Mouse (Mus musculus) G1E (cell line): Measurements from ENCODE around the gene Mybpc3. TPM values are rescaled to one million over a fixed set of nuclear protein-coding genes. Genes with fewer than 3 reads are reported as not detected.
"Not testable (repeated sequence)": the region's sequence is repeated elsewhere in the genome, so short reads cannot be mapped to it uniquely, and the experiment has no call there.

Experiments used
- ATAC-seq: 2 replicates; pipeline ENCODE4 v1.8.0; 2016; ENCODE audit warnings: mild to moderate bottlenecking; ENCODE audit not compliant: insufficient number of reproducible peaks, poor library complexity, low FRiP score, severe bottlenecking; ENCODE audit errors: extremely low read depth
- DNase-seq: peaks from one replicate; pipeline ENCODE4 v3.0.0; 2012; ENCODE audit warnings: low spot score
- H3K27me3 ChIP-seq: 2 replicates; pipeline ENCODE4 v1.6.1; 2012; ENCODE audit warnings: mild to moderate bottlenecking, low read length, inconsistent platforms; ENCODE audit not compliant: insufficient read depth
- H3K36me3 ChIP-seq: replicated peaks from 2 replicates; pipeline ENCODE3; 2012; ENCODE audit warnings: mild to moderate bottlenecking, inconsistent platforms
- H3K4me1 ChIP-seq: 2 replicates; pipeline ENCODE4 v1.6.1; 2012; ENCODE audit warnings: low read depth, low read length, inconsistent platforms, mixed read lengths; ENCODE audit not compliant: insufficient read depth
- H3K4me3 ChIP-seq: 2 replicates; pipeline ENCODE4 v1.5.1; 2012; ENCODE audit warnings: low read depth, mild to moderate bottlenecking, inconsistent platforms, low read length, moderate library complexity, mixed read lengths
- H3K9me3 ChIP-seq: replicated peaks from 2 replicates; pipeline ENCODE4 v1.6.1; 2012; ENCODE audit warnings: inconsistent platforms
- CTCF ChIP-seq: IDR thresholded peaks from 2 replicates; pipeline ENCODE4 v1.5.1; 2012; ENCODE audit warnings: low read depth, low read length, inconsistent platforms, mixed read lengths
- GATA1 ChIP-seq: IDR thresholded peaks from 2 replicates; pipeline ENCODE4 v1.6.1; 2012; ENCODE audit warnings: borderline replicate concordance, low read length, inconsistent platforms, mixed read lengths
- GATA2 ChIP-seq: IDR thresholded peaks from 2 replicates; pipeline ENCODE4 v1.6.1; 2012; ENCODE audit warnings: low read depth, low read length, inconsistent platforms, borderline replicate concordance
- POLR2AphosphoS5 ChIP-seq: IDR thresholded peaks from 2 replicates; pipeline ENCODE4 v1.6.1; 2012; ENCODE audit warnings: low read depth, low read length, inconsistent platforms; ENCODE audit not compliant: insufficient replicate concordance
- TAL1 ChIP-seq: conservative IDR thresholded peaks from 2 replicates; pipeline ENCODE4 v1.6.1; 2012; ENCODE audit warnings: low read depth, low read length, inconsistent platforms, mixed read lengths
- polyA plus RNA-seq: library from polyadenylated mRNA; stranded (reverse); fragments of >175 nt; gene quantifications from 2 replicates; pipeline ENCODE4 v1.2.3, GENCODE M21; 2012
- total RNA-seq, 2 experiments: library from RNA; stranded (forward) in 1 of 2; stranded (reverse) in 1 of 2; fragments of 200-1000 nt in 1 of 2; fragments of >200 nt in 1 of 2; fragmentation: Nextera tagmentation in 1 of 2; gene quantifications; 2 replicates each; pipeline ENCODE4 v1.2.3; 2014 to 2017

Gene Mybpc3
- total and polyA plus RNA-seq, 3 experiments: not detected

DNA sequence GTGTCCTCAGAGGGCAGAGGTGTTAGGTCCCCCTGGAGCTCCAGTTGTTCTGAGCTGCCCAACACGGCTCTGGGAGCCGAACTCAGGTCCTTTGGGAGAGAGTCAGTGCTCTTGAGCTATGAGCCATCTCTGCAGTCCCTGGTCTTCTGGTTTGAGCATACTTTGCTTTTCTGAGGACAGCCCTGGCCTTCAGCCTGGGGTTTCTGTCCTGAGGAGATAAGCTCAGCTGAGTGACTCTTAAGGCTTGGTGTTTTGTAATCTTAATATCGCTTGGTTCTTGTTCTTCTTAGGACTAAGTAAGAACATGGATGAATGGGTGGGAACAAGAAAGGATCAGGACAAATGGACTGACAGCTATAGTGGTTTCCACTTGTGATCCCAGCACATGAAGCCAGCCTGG, 9.8 kb upstream of the Mybpc3 start:
- H3K27me3 ChIP-seq: no peaks in the 10 kb centered on the region
- ATAC-seq (peak; percentile 50), DNase-seq (no peak)
- H3K36me3 ChIP-seq: peaks cover 93% of the 10 kb centered on the region
- H3K4me3 ChIP-seq: no peak overlapping the region
- H3K4me1 ChIP-seq: peaks cover 67% of the 10 kb centered on the region
- TF ChIP-seq GATA1 (no peak), CTCF (no peak), GATA2 (no peak), POLR2AphosphoS5 (no peak), TAL1 (peak; percentile 33)
- H3K9me3 ChIP-seq: no peaks in the 10 kb centered on the region

DNA sequence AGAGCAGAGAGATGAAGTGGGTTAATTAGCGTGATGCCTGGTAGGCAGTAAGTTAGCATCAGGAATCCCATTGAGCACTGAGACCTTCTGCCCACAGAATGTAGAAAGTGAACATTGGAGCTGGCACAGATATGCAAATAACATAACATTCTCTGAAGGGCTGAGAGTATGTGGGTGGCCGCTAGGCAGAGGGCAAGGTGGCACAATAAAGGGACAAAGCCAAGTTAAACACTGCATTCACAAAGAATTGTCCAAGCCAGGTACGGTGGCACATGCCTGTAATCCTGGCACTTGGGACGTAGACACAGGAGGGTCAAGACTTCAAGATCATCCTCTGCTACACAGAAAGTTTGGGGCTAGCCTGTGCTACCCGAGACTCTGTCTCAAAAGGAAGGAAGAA, 8.7 kb upstream of the Mybpc3 start:
- Histone ChIP-seq H3K36me3 (peaks cover 93% of the 10 kb centered on the region), H3K27me3 (no peaks in the 10 kb centered on the region), H3K4me3 (no peak overlapping the region), H3K9me3 (no peaks in the 10 kb centered on the region), H3K4me1 (peaks cover 72% of the 10 kb centered on the region)
- ATAC-seq (no peak), DNase-seq (no peak)
- TF ChIP-seq POLR2AphosphoS5 (no peak), GATA2 (no peak), CTCF (no peak), GATA1 (no peak), TAL1 (no peak)

DNA sequence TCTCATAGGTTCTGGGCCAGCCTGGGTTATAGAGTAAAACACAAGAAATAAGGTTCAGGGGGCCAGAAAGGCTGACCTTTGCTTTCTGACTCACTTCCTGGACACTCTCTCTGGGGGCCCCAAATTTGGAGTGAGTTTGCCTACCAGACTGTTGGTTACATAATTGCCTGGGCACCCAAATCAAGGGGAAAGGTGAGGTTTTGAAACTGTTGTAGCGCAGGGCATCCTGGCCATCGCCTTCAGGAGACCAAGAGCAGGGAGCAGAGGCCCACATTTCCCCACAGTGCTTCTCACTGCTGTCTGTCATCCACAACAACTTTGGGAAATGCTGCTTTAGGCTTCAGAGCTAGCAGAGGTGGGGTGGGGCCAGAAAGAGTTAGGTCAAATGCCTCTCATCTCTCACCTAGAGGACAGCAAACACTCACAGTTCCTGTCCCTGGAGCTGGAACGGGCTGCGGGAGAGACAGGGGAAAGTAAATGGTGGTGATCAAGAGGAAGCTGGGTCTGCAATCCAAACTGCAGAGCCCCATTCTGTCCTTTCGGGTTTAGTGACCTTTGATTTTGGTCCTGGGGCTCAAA, 8.0 kb upstream of the Mybpc3 start:
- Histone ChIP-seq H3K9me3 (no peaks in the 10 kb centered on the region), H3K27me3 (no peaks in the 10 kb centered on the region), H3K36me3 (peaks cover 95% of the 10 kb centered on the region), H3K4me1 (peaks cover 73% of the 10 kb centered on the region), H3K4me3 (no peak overlapping the region)
- TF ChIP-seq TAL1 (no peak), GATA1 (no peak), CTCF (no peak), GATA2 (no peak), POLR2AphosphoS5 (no peak)
- ATAC-seq: no peak
- no peak for DNase-seq

DNA sequence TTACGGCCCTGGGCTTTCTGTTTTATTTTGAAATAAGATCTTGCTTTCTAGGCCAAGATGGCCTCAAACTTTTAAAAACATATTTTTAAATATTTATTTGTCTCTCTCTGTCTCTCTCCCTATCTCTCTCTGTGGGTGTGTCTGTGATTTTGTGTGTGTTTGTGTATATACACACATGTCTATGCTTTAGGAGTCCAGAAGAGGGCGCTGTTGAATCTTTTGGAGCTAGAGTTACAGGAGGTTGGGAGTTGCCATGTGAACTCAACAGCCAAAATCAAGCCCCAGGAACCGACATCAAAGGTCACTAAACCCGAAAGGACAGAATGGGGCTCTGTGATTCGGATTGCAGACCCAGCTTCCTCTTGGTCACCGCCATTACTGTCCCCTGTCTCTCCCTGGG, 7.5 kb upstream of the Mybpc3 start:
- Histone ChIP-seq H3K27me3 (no peaks in the 10 kb centered on the region), H3K36me3 (peaks cover 95% of the 10 kb centered on the region), H3K4me3 (no peak overlapping the region), H3K9me3 (no peaks in the 10 kb centered on the region), H3K4me1 (peaks cover 71% of the 10 kb centered on the region)
- TF ChIP-seq TAL1 (no peak), GATA1 (no peak), POLR2AphosphoS5 (no peak), GATA2 (no peak), CTCF (no peak)
- no peak for ATAC-seq
- DNase-seq: no peak

DNA sequence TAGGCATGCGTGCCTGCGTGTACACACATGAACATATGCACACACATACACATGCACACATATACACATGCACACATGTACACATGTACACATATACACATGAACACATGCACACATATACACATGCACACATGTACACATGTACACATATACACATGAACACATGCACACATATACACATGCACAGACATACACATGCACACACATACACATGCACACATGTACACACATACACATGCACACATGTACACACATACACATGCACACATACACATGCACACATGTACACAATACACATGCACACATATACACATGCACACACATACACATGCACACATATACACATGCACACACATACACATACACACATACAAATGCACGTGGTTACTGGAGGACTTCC, 6.1 kb upstream of the Mybpc3 start:
- not testable (repeated sequence) for H3K27me3 ChIP-seq, H3K4me3 ChIP-seq, DNase-seq, H3K9me3 ChIP-seq, ATAC-seq
- Histone ChIP-seq H3K4me1 (peaks cover 61% of the 10 kb centered on the region), H3K36me3 (peaks cover 96% of the 10 kb centered on the region)

DNA sequence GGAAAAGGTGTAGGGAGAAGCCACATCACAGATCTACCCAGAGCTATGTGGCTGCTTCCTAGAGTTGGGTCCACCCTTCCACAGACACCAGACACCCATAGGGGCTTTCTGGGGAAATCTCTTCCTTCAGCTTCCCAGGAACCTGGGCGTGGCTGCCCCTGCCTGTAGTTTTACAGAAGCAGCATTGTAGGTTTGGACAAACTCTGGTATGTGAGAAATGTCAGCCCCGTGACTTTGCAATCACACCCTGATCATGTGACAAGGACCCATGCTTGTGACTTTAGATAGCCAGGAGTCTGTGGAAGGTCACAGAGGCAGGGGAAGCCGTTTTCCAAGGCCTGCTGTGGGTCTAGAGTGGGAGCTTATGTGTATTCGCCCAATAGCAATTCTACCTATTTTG, 5.5 kb upstream of the Mybpc3 start:
- DNase-seq (no peak), ATAC-seq (peak; percentile 58)

DNA sequence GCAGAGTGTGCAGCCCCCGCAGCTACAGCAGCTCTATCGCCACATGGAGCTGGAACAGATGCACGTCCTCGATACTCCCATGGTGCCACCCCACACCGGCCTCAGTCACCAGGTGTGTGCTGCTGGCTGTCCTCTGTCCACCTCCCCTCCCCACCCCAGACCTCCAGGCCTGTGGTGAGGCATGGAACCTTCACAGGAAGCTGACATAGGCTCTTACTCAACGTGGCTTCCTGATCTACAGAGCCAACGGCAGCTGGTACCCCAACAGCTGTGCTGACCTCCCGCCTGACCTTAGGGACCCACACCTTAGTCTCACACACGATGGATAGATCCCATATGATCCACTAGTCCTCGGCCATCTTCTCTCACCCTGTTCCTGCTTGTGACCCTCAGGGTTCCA, 4.6 kb upstream of the Mybpc3 start:
- peaks cover 93% of the 10 kb centered on the region for H3K36me3 ChIP-seq
- H3K4me1 ChIP-seq: peaks cover 51% of the 10 kb centered on the region
- H3K9me3 ChIP-seq: no peaks in the 10 kb centered on the region
- TF ChIP-seq CTCF (no peak), GATA2 (no peak)
- H3K27me3 ChIP-seq: no peaks in the 10 kb centered on the region
- DNase-seq (no peak), ATAC-seq (no peak)
- no peak overlapping the region for H3K4me3 ChIP-seq

More for the DNA sequence above, 5.5 kb upstream of the Mybpc3 start:
- no peak overlapping the region for H3K4me3 ChIP-seq
- H3K4me1 ChIP-seq: peaks cover 54% of the 10 kb centered on the region
- H3K27me3 ChIP-seq: no peaks in the 10 kb centered on the region
- H3K9me3 ChIP-seq: no peaks in the 10 kb centered on the region
- H3K36me3 ChIP-seq: peaks cover 95% of the 10 kb centered on the region
- TF ChIP-seq GATA2 (no peak), TAL1 (no peak), GATA1 (no peak), CTCF (no peak), POLR2AphosphoS5 (no peak)
